Mouse (Mus musculus) c-Kit-negative CD71-positive TER-119-positive erythroid progenitor cells, embryonic 14.5 days (primary cell): ENCODE measurements around the gene Foxr1.
"Not testable (repeated sequence)": the region's sequence is repeated elsewhere in the genome, so short reads cannot be mapped to it uniquely, and the experiment has no call there.

Source experiments
- DNase-seq: peaks from one replicate; pipeline ENCODE4 v3.0.0-alpha.2; 2013; ENCODE audit warnings: low read depth, low spot score

Gene Foxr1

GRCm38 (mm10) chr9:44417156-44417891, 23.6 kb downstream of the Foxr1 start:
- DNase-seq: no peak

DNA sequence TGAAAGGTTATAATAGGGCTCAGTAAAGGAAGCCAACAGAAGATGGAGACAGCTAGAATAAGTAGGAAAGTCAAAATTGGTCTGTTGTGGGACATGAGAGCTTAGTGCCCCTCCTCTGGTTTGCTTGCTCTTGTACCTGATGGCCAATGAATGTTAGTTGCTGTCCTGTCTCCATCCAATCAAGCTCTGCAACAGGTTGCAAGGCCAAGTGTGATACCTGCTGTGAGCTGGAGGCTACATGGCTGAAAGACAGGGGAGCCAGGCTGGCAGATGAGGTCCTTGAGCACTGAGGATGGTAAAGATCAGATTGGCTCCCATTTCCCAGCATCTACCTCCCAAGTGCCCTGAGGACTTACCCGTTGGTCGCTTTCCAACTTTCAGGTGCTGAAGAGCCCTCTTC, 28.2 kb downstream of the Foxr1 start:
- no peak for DNase-seq

DNA sequence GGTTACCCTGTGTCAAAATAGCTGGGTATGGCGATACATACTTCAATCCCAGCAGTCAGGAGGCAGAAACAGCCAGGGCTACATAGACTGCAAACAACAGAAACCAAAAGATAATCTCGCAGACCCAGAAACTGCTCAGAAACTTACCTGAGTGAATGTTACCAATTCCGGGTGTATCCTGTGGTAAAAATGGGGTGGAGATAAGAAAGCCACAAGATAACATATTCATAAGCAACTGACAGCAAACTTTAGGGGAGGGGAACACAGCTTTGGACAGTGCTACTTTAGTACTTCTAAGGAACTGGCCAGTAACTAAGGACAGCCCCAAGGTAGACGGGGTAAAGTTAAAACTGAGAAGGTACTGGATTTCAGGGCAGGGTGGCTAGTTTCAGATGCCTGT, 28.6 kb downstream of the Foxr1 start:
- no peak for DNase-seq

DNA sequence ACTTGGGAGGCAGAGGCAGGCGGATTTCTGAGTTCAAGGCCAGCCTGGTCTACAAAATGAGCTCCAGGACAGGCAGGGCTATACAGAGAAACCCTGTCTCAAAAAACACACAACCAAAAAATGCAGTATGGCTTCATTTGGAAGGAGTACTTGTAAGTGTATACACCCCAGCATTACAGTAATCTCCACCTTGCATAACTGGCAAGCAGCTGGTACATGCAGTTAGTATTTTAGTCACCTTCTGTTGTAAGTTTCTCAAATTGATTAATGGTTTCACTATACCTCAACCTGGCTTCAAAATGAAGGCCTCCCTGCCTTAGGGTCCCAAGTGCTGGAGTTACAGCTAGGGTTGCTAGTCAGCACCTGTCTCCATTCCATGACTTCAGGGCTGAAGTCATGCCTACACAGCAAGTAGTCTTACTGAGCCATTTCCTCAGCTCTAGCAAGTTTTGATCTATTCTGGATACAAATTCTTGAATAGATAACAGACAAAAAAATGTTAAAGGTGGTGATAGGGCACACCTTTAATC, 29.3 kb downstream of the Foxr1 start:
- no peak for DNase-seq

GRCm38 (mm10) chr9:44410647-44411336, 30.1 kb downstream of the Foxr1 start:
- no peak for DNase-seq

DNA sequence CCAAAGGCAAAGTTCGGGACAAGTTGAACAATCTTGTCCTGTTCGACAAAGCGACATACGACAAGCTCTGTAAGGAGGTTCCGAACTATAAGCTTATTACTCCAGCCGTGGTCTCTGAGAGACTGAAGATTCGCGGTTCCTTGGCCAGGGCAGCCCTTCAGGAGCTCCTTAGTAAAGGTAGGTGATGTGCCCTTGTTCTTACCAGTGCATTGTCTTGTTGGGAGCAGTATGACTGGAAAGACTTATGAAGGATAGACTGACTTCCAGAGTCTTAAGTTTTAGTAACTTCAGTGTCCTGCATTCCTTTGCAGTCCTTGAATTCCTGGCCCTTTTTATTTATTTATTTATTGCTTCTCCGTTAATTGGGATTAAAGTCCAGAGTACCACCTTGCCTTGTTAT, 32.2 kb downstream of the Foxr1 start:
- not testable (repeated sequence) for DNase-seq

DNA sequence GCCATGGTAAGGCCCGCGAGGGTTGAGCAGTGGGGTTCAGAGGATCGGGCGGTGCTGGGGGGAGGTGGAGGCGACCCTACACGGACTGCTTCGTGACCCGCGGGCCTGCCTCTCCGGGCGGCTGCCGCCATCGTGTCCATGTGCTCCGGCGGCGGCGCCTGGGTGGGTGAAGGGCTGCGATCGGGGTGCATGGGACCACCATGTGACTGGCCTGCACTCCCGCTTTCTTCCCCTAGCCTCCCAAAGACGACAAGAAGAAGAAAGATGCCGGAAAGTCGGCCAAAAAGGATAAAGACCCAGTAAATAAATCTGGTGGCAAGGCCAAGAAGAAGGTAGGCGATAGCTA, 33.2 kb downstream of the Foxr1 start:
- DNase-seq: no peak

GRCm38 (mm10) chr9:44406906-44407751, 33.8 kb downstream of the Foxr1 start, which contains the start of the genes Rps25 and Trappc4:
Gene Rps25, plus strand, starts transcription at chr9:44407139.
Gene Trappc4, minus strand, starts transcription at chr9:44407600.
- DNase-seq: peak; percentile 94

DNA sequence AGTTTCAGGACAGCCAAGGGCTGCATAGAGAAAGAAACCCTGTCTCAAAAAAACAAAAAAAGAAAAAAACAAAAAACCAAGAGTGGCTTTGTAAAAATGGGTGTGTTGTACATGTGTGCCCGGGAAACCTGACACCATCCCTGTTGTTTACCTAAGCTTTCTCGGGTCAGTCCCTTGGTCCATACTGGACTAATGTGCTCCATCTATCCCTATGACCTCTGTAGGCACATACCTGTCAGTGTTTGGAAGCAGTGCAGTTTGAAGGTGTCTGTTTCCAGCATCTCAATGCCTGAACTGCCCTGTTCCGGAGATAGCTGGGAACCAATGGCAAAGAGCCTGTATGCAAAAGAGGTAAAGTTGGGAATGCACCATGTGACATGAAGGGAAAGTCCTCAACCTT, 35.9 kb downstream of the Foxr1 start:
- no peak for DNase-seq

DNA sequence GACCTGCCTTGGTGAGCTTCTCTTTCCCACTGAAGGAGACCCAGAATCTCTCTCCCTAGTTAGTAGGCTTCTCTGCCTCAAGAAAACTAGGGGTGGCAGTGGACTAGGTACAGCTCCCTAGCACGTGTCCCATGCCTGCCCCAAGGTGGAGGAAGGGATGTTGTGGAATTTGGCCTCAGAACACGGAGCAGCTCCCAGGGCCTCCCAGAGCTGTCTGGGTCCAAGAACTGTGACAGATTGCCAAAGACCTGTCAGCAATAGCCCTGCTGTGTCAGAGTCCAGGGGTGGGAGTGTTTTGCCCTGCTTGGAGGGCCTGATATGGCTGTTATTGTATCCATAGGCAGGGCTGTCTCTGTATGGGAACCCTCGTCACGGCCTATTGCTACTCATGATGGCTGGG, 39.9 kb downstream of the Foxr1 start:
- no peak for DNase-seq

DNA sequence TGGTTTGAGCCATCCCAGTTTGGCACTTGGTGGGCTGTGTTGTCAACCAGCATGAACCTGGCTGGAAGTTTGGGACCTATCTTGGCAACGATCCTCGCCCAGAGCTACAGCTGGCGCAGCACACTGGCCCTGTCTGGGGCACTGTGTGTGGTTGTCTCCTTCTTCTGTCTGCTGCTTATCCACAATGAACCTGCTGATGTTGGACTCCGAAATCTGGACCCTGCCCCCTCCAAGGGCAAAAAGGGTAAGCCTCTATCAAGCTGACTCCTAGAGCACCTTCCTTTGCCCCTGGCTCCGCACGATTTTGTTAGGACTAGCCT, 41.2 kb downstream of the Foxr1 start:
- no peak for DNase-seq

GRCm38 (mm10) chr9:44399114-44399794, 41.7 kb downstream of the Foxr1 start:
- no peak for DNase-seq

- DNase-seq: no peak
Observed at GRCm38 (mm10) chr9:44398551-44398950, 42.4 kb downstream of the Foxr1 start.

- DNase-seq: no peak
Observed at GRCm38 (mm10) chr9:44398087-44398486, 42.8 kb downstream of the Foxr1 start.

GRCm38 (mm10) chr9:44396684-44397411, 44.1 kb downstream of the Foxr1 start, which contains the start of gene Slc37a4:
Gene Slc37a4, plus strand, starts transcription at chr9:44396852.
- peak; percentile 86 for DNase-seq

DNA sequence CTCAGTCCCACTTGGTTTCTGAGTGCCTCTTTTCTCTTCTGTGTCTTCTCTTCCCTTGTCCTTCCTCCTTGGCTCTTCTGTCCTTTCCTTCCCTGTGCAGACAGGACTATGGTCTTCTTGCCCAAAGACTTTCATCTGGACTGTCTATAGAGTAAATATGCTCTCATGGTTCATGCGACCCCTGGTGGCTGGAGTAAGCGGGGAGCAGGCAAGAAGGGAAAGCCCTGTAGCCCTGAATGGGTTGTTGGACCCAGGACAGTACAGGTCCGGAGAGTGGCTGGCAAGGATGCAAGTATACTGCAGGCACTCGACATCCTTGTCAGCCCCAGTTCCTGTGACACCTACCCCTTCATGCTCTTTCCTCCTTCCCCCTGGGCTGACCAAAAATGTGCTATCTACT, 49.5 kb downstream of the Foxr1 start:
- peak; percentile 51 for DNase-seq

GRCm38 (mm10) chr9:44389273-44389672, 51.7 kb downstream of the Foxr1 start:
- DNase-seq: no peak

DNA sequence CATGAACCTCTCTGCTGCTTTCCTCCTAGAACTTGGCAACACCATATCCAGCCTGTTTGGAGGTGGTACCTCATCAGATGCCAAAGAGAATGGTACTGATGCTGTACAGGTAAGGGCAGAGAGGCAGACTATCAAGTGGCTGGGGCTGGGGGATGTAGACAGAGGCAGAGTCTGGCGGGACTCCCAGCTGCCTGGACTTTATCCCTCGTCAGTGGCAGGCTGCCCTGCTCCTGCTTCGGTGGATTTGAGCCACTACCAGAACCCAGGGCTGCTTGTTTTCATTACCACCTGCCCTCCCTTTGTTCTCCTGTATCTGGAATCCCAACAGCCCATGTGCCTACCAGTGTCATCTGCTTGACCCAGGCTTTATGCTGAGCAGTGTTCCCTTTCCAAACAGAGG, 53.7 kb downstream of the Foxr1 start:
- no peak for DNase-seq

- DNase-seq: no peak
Observed at GRCm38 (mm10) chr9:44384596-44384995, 56.3 kb downstream of the Foxr1 start.
